Mouse (Mus musculus): Measurements from ENCODE around the gene Tex11.
"Not testable (repeated sequence)": the region's sequence is repeated elsewhere in the genome, so short reads cannot be mapped to it uniquely, and the experiment has no call there.

Tex11 gene

GRCm38 (mm10) chrX:101059541-101059940, at the start of gene Tex11:
Gene Tex11, minus strand, starts transcription at chrX:101059667.
- DNase-seq = no peak

GRCm38 (mm10) chrX:101085920-101086319, 26.5 kb upstream of the Tex11 start, which contains the start of gene Slc7a3:
Gene Slc7a3, minus strand, starts transcription at chrX:101086020.
- DNase-seq = no peak

GRCm38 (mm10) chrX:101085211-101085610, 25.7 kb upstream of the Tex11 start:
- not testable (repeated sequence) for DNase-seq

- no peak for DNase-seq
Measured at GRCm38 (mm10) chrX:101084192-101084591, 24.7 kb upstream of the Tex11 start.

- DNase-seq = no peak
Measured at GRCm38 (mm10) chrX:101065245-101065644, 5.8 kb upstream of the Tex11 start.

- peak; percentile 2 for DNase-seq
Measured at GRCm38 (mm10) chrX:101063503-101063902, 4.0 kb upstream of the Tex11 start.

- DNase-seq = no peak
Measured at GRCm38 (mm10) chrX:100943640-100944039, 115.8 kb downstream of the Tex11 start.

- no peak for DNase-seq
Measured at GRCm38 (mm10) chrX:100839211-100839610, 220.3 kb downstream of the Tex11 start.

- no peak for DNase-seq
Measured at GRCm38 (mm10) chrX:100832806-100833205, 226.7 kb downstream of the Tex11 start.

GRCm38 (mm10) chrX:100825557-100825956, 233.9 kb downstream of the Tex11 start:
- no peak for DNase-seq

GRCm38 (mm10) chrX:100821149-100821548, 238.3 kb downstream of the Tex11 start:
- DNase-seq = no peak

- DNase-seq = no peak
Measured at GRCm38 (mm10) chrX:100818681-100819080, 240.8 kb downstream of the Tex11 start.

- peak; percentile 87 for DNase-seq
Measured at GRCm38 (mm10) chrX:100815766-100816165, 243.7 kb downstream of the Tex11 start.

GRCm38 (mm10) chrX:100814139-100814538, 245.3 kb downstream of the Tex11 start:
- DNase-seq = no peak

- DNase-seq = no peak
Measured at GRCm38 (mm10) chrX:100811129-100811528, 248.3 kb downstream of the Tex11 start.

- DNase-seq = no peak
Measured at GRCm38 (mm10) chrX:100802034-100802433, 257.4 kb downstream of the Tex11 start.

- DNase-seq = no peak
Measured at GRCm38 (mm10) chrX:100800643-100801042, 258.8 kb downstream of the Tex11 start.

GRCm38 (mm10) chrX:100797851-100798527, 261.5 kb downstream of the Tex11 start:
- DNase-seq = no peak

GRCm38 (mm10) chrX:100797370-100797769, 262.1 kb downstream of the Tex11 start:
- no peak for DNase-seq

GRCm38 (mm10) chrX:100796741-100797090, 262.8 kb downstream of the Tex11 start:
- DNase-seq = no peak

GRCm38 (mm10) chrX:100796041-100796740, 263.3 kb downstream of the Tex11 start:
- peak; percentile 71 for DNase-seq

GRCm38 (mm10) chrX:100789322-100789721, 270.1 kb downstream of the Tex11 start:
- DNase-seq = no peak

All from cerebellum, adult 9-11 months (tissue).